Mouse (Mus musculus): Measurements from ENCODE around the gene 4931440F15Rik. TPM values are rescaled to one million over a fixed set of nuclear protein-coding genes. Genes with fewer than 3 reads are reported as not detected.

4931440F15Rik gene
- polyA plus RNA-seq, 1 experiment from 2014 or later = 1.3 TPM

Other genes starting within 250 kb of the 4931440F15Rik start
- 91.9 and 99.9 TPM in 2 replicates for gene Rtn4, start 132.7 kb downstream of the 4931440F15Rik start, polyA plus RNA-seq (2014; fragmentation: Nextera tagmentation; extraction: Ambion mirVana)
- gene Eml6, start 200.4 kb upstream of the 4931440F15Rik start, polyA plus RNA-seq (2014; fragmentation: Nextera tagmentation; extraction: Ambion mirVana) = 10.3 and 11.3 TPM in 2 replicates

Measured in neural tube, embryonic 14.5 days (tissue).